8 mouse cellular contexts compared by ENCODE assay signal in the genomic region with DNA sequence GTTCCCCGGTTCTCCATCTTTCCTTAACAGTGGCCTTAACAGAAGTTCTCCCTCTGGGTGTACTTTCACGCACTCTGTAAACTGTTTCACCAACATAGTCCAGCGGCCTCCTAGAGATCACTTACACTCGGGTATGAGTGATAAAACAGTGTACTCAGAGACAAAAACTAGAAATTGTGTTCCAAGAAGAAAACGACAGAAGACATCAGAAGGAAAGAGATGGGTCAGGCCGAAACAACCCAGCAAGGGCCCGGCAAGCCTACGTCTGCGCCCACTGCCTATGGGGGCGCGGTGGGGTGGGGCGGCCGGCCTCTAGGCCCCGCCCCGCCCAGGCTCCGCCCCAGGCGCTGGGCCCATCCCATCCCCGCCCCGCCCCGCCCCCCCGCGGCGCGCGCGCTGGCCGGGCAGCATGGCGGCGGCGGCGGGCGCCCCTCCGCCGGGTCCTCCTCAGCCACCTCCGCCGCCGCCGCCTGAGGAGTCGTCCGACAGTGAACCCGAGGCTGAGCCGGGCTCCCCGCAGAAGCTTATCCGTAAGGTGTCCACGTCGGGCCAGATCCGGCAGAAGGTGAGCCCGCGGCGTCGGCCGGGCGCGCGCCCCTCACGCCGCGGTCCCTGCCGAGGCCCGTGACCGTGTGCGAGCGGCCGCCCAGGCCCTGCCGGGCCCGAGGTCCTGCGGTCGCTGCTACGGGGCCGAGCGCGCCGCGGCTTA. TPM values are rescaled to one million over a fixed set of nuclear protein-coding genes. Genes with fewer than 3 reads are reported as not detected.
DNase-seq lines count a peak whose midpoint lies in the region; ATAC-seq and TF ChIP-seq lines count a peak whose summit lies in the region.

A gene (plus strand): TSS at position 396 of the 709 bp plus-strand sequence.

- peak within 1 kb of the TSS; percentile 96 for H3K4me3 ChIP-seq in bone marrow macrophage, adult 2 months (ENCODE audit: insufficient read depth, low read length)
- H3K4me3 ChIP-seq in embryonic facial prominence, embryonic 14.5 days (ENCODE audit: low read depth, low read length), result peak within 1 kb of the TSS; percentile 82
- H3K4me3 ChIP-seq in heart, embryonic 10.5 days, result peak within 1 kb of the TSS; percentile 99
- peak within 1 kb of the TSS; percentile 93 for H3K4me3 ChIP-seq in kidney, embryonic 14.5 days (ENCODE audit: low read length)
- H3K4me3 ChIP-seq in liver, embryonic 11.5 days (ENCODE audit: low read depth, low read length), result peak within 1 kb of the TSS; percentile 98
- H3K4me3 ChIP-seq in myocyte, result peak within 1 kb of the TSS; percentile 84

- H3K9me3 ChIP-seq in embryonic facial prominence, embryonic 14.5 days (ENCODE audit: control insufficient read depth, low read length), result no peaks in the 10 kb centered on the region
- H3K9me3 ChIP-seq in heart, embryonic 10.5 days, result no peaks in the 10 kb centered on the region
- H3K9me3 ChIP-seq in kidney, embryonic 14.5 days (ENCODE audit: control insufficient read depth, low read length), result no peaks in the 10 kb centered on the region
- no peaks in the 10 kb centered on the region for H3K9me3 ChIP-seq in liver, embryonic 11.5 days (ENCODE audit: control insufficient read depth, low read length)

- TF ChIP-seq POLR2A in bone marrow macrophage, adult 2 months (IDR thresholded peaks at IDR 0.05; ENCODE audit: borderline replicate concordance, low read depth, low read length), result peak; percentile 92; the same call in 1 of the 2 replicates
- peak; percentile 82 for TF ChIP-seq POLR2A in myocyte (IDR thresholded peaks at IDR 0.05; ENCODE audit: insufficient read length, low read depth)

- WGBS in embryonic facial prominence, embryonic 14.5 days, result 2% methylated on average over 23 of the region's 74 CpGs
- WGBS in heart, embryonic 10.5 days, result 2% methylated on average over 73 of the region's 74 CpGs
- WGBS in kidney, embryonic 14.5 days, result under 1% methylated on average over 51 of the region's 74 CpGs
- WGBS in liver, embryonic 11.5 days, result 1% methylated on average over 54 of the region's 74 CpGs

- H3K9ac ChIP-seq in embryonic facial prominence, embryonic 14.5 days (ENCODE audit: low read depth, low read length), result peak within 1 kb of the TSS; percentile 87
- peak within 1 kb of the TSS; percentile 95 for H3K9ac ChIP-seq in kidney, embryonic 14.5 days (ENCODE audit: low read depth, low read length)
- H3K9ac ChIP-seq in liver, embryonic 11.5 days (ENCODE audit: low read depth, low read length), result peak within 1 kb of the TSS; percentile 94

- peak; percentile 93 for ATAC-seq in embryonic facial prominence, embryonic 14.5 days (ENCODE audit: low read depth)
- ATAC-seq in kidney, embryonic 14.5 days (ENCODE audit: low FRiP score, low TSS enrichment), result peak; percentile 97
- ATAC-seq in liver, embryonic 11.5 days (replicated peaks; ENCODE audit: low FRiP score), result peak; percentile 95

- peak within 1 kb of the TSS; percentile 99 for H3K27ac ChIP-seq in bone marrow macrophage, adult 2 months (ENCODE audit: insufficient read depth, low read depth, low read length)
- H3K27ac ChIP-seq in embryonic facial prominence, embryonic 14.5 days (replicated peaks; ENCODE audit: low read depth, low read length), result peak within 1 kb of the TSS; percentile 50
- peak within 1 kb of the TSS; percentile 94 for H3K27ac ChIP-seq in heart, embryonic 10.5 days
- H3K27ac ChIP-seq in kidney, embryonic 14.5 days (ENCODE audit: low read depth, low read length), result peak within 1 kb of the TSS; percentile 56; the same call in 1 of the 2 replicates
- peak within 1 kb of the TSS; percentile 64 for H3K27ac ChIP-seq in liver, embryonic 11.5 days (ENCODE audit: low read depth, low read length)

- peaks cover 60% of the 10 kb centered on the region for H3K4me1 ChIP-seq in bone marrow macrophage, adult 2 months (ENCODE audit: control insufficient read depth, insufficient read depth, low read length)
- peaks cover 17% of the 10 kb centered on the region; the same call in 1 of the 2 replicates for H3K4me1 ChIP-seq in embryonic facial prominence, embryonic 14.5 days (ENCODE audit: control insufficient read depth, insufficient read depth, low read length)
- peaks cover 37% of the 10 kb centered on the region for H3K4me1 ChIP-seq in heart, embryonic 10.5 days
- H3K4me1 ChIP-seq in kidney, embryonic 14.5 days (ENCODE audit: control insufficient read depth, insufficient read depth, low read length), result peaks cover 23% of the 10 kb centered on the region
- peaks cover 23% of the 10 kb centered on the region for H3K4me1 ChIP-seq in liver, embryonic 11.5 days (replicated peaks; ENCODE audit: control insufficient read depth, insufficient read depth, low read length)

- peak within 1 kb of the TSS; percentile 78 for H3K4me2 ChIP-seq in embryonic facial prominence, embryonic 14.5 days (ENCODE audit: low read depth, low read length)
- H3K4me2 ChIP-seq in kidney, embryonic 14.5 days (replicated peaks; ENCODE audit: low read depth, low read length), result peak within 1 kb of the TSS; percentile 91
- H3K4me2 ChIP-seq in liver, embryonic 11.5 days, result peak within 1 kb of the TSS; percentile 98
- H3K4me2 ChIP-seq in myocyte (ENCODE audit: low read depth), result peak within 1 kb of the TSS; percentile 91

- peaks cover 41% of the 10 kb centered on the region for H3K79me2 ChIP-seq in myocyte (ENCODE audit: control insufficient read depth, insufficient read depth)

- no peak for TF ChIP-seq CTCF in bone marrow macrophage, adult 2 months (IDR thresholded peaks at IDR 0.05; ENCODE audit: low read depth, low read length)

- H3ac ChIP-seq in myocyte (ENCODE audit: control insufficient read depth, insufficient read length), result peak within 1 kb of the TSS; percentile 88

- H3K36me3 ChIP-seq in embryonic facial prominence, embryonic 14.5 days (ENCODE audit: control insufficient read depth, insufficient read depth, low read length), result no peaks in the 10 kb centered on the region
- H3K36me3 ChIP-seq in heart, embryonic 10.5 days, result no peaks in the 10 kb centered on the region
- H3K36me3 ChIP-seq in kidney, embryonic 14.5 days (ENCODE audit: control insufficient read depth, insufficient read depth, low read length), result no peaks in the 10 kb centered on the region
- H3K36me3 ChIP-seq in liver, embryonic 11.5 days (ENCODE audit: control insufficient read depth, insufficient read depth, low read length), result no peaks in the 10 kb centered on the region
- H3K36me3 ChIP-seq in myocyte (ENCODE audit: control insufficient read depth, insufficient read depth), result no peaks in the 10 kb centered on the region

- H3K27me3 ChIP-seq in embryonic facial prominence, embryonic 14.5 days (replicated peaks; ENCODE audit: control insufficient read depth, insufficient read depth, low read length), result no peaks in the 10 kb centered on the region
- no peaks in the 10 kb centered on the region for H3K27me3 ChIP-seq in heart, embryonic 10.5 days (ENCODE audit: insufficient read depth, poor library complexity, severe bottlenecking)
- no peaks in the 10 kb centered on the region for H3K27me3 ChIP-seq in kidney, embryonic 14.5 days (ENCODE audit: control insufficient read depth, insufficient read depth, low read length)
- no peaks in the 10 kb centered on the region for H3K27me3 ChIP-seq in liver, embryonic 11.5 days (replicated peaks; ENCODE audit: control insufficient read depth, insufficient read depth, low read length)
- no peaks in the 10 kb centered on the region for H3K27me3 ChIP-seq in myocyte (ENCODE audit: control insufficient read depth, insufficient read depth, insufficient read length)

- DNase-seq in CD4-positive, CD25-positive, alpha-beta regulatory T cell, adult 2 months (ENCODE audit: low read depth, low spot score), result peak; percentile 90
- DNase-seq in embryonic facial prominence, embryonic 14.5 days (ENCODE audit: low spot score), result peak; percentile 90
- peak; percentile 85 for DNase-seq in heart, embryonic 10.5 days (ENCODE audit: low spot score)
- peak; percentile 86 for DNase-seq in liver, embryonic 11.5 days (ENCODE audit: low spot score)
- peak; percentile 79 to 90 for DNase-seq in spleen, postnatal 4 days (ENCODE audit: low spot score in 2 of 2)

TF ChIP-seq in myocyte, 11 proteins besides CTCF, POLR2A, EP300 and RAD21:
- TF ChIP-seq TCF3 (IDR thresholded peaks at IDR 0.05; ENCODE audit: insufficient read length, low read depth), result no peak
- peak; percentile 59 for TF ChIP-seq POLR2AphosphoS2 (IDR thresholded peaks at IDR 0.05; ENCODE audit: insufficient read length, low read depth)

RNA-seq across cellular contexts. Expression of the gene that starts here (rescaled TPM):
- polyA plus RNA-seq in bone marrow macrophage, adult 2 months (2012; ENCODE audit: insufficient read depth, insufficient read length, missing spikeins), result 91.0 and 100 TPM in 2 replicates
- polyA plus RNA-seq in embryonic facial prominence, embryonic 14.5 days (2014; fragmentation: Nextera tagmentation; extraction: Ambion mirVana), result 31.7 and 34.1 TPM in 2 replicates
- 26.6 and 31.6 TPM in 2 replicates for polyA plus RNA-seq in heart, embryonic 10.5 days (2016; fragmentation: Nextera tagmentation; extraction: Ambion mirVana)
- polyA plus RNA-seq in kidney, embryonic 14.5 days (2014; fragmentation: Nextera tagmentation; extraction: Ambion mirVana), result 18.1 and 32.6 TPM in 2 replicates
- polyA plus RNA-seq in liver, embryonic 11.5 days (2014; fragmentation: Nextera tagmentation; extraction: Ambion mirVana), result 33.5 and 33.7 TPM in 2 replicates
- polyA plus RNA-seq in myocyte (2012; fragmentation: generic; extraction: Trizol), result 59.3 TPM

Comparison
In these comparisons a context has a peak if more than half of its experiments do, and no peak if none do; other contexts are left out.
1. Peak in every context shown above with its lines: DNase-seq, ATAC-seq, H3K4me3 ChIP-seq and H3K27ac ChIP-seq.